Mouse (Mus musculus): ENCODE measurements around the gene Fmn2.

DNA sequence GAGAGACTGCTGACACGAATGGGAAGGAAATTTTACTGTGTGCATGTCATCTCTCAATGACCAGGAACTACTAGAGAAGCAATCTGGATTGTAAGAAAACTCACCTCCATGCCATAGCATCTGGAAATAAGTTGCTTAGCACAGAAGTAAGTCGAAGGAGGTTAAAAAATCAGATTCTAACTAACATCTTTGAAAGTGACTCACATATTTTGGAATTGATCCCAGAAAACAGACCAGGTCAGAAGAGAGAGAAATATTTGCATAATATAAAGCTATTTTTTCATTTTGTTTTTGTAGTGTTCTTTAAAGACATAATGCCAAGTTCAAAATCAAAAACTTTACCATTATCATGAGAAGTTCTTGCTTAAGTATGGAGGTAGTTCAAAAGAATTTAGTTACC, 187.7 kb downstream of the Fmn2 start:
- no peak for TF ChIP-seq CTCF (IDR thresholded peaks at IDR 0.05; ENCODE audit: low read depth, low read length)
- TF ChIP-seq POLR2A (IDR thresholded peaks at IDR 0.05; ENCODE audit: extremely low read depth, insufficient read depth, low read length): no peak
